Mouse (Mus musculus) thymus, adult 18-20 months (tissue): ENCODE data around the gene A3galt2.
A peak's percentile ranks its signal among the peaks of the same experiment; 100 is the strongest.

Experiments used
- DNase-seq, 2 experiments: peaks; one replicate each; pipeline ENCODE4 v3.0.0; 2022; ENCODE audit warnings: mixed read lengths in 2 of 2

A3galt2 gene

GRCm38 (mm10) chr4:128801675-128802465, 46.7 kb downstream of the A3galt2 start:
- DNase-seq = no peak

GRCm38 (mm10) chr4:128803569-128803968, 48.4 kb downstream of the A3galt2 start:
- DNase-seq = no peak

- no peak for DNase-seq
Measured at GRCm38 (mm10) chr4:128804426-128805149, 49.4 kb downstream of the A3galt2 start.

- DNase-seq = no peak
Measured at GRCm38 (mm10) chr4:128805150-128806042, 50.2 kb downstream of the A3galt2 start.

- peak; percentile 37 to 42 for DNase-seq
Measured at GRCm38 (mm10) chr4:128806043-128806826, 51.1 kb downstream of the A3galt2 start, which contains the start of gene Zfp362. TSS of gene Zfp362 (minus strand) at chr4:128806045.

GRCm38 (mm10) chr4:128806827-128807179, 51.6 kb downstream of the A3galt2 start:
- peak; percentile 37 to 51 for DNase-seq

- DNase-seq = peak in 1 of 2 experiments; percentile 51
Measured at GRCm38 (mm10) chr4:128811382-128812056, 56.4 kb downstream of the A3galt2 start.

GRCm38 (mm10) chr4:128817011-128817410, 61.8 kb downstream of the A3galt2 start:
- no peak for DNase-seq
